Mouse (Mus musculus) heart, postnatal 0 days (tissue): ENCODE measurements around the gene Ndufs1.
"Not testable (repeated sequence)": the region's sequence is repeated elsewhere in the genome, so short reads cannot be mapped to it uniquely, and the experiment has no call there.

Experiments
- CTCF ChIP-seq: IDR thresholded peaks from 2 replicates; pipeline ENCODE4 v1.5.1; 2016; ENCODE audit warnings: antibody characterized with exemption, control low read depth, low read depth
- EP300 ChIP-seq: IDR thresholded peaks from 2 replicates; pipeline ENCODE4 v1.6.1; 2016; ENCODE audit warnings: antibody characterized with exemption, low read depth

GRCm38 (mm10) chr1:63138586-63138985 is 38.0 kb downstream of the Ndufs1 start:
- not testable (repeated sequence) for TF ChIP-seq CTCF, EP300
